10 mouse cellular contexts compared by ENCODE assay signal in genomic region chr19:37025839-37026319, GRCm38 (mm10).
A peak's percentile ranks its signal among the peaks of the same experiment; 100 is the strongest.
DNase-seq lines count a peak whose midpoint lies in the region; ATAC-seq lines count a peak whose summit lies in the region.
"Had no signal": no experiment of that assay in that cellular context is flagged by ENCODE, and none has a peak within 500 bp of the region (broad histone marks: within the 10 kb centered on the region; RNA-seq: fewer than 3 reads in every experiment).

No protein-coding gene starts in this region.

- H3K27me3 ChIP-seq in heart, embryonic 16.5 days (ENCODE audit: control insufficient read depth, insufficient read depth, low read length) = no peaks in the 10 kb centered on the region
- H3K27me3 ChIP-seq in midbrain, embryonic 13.5 days = no peaks in the 10 kb centered on the region
- H3K27me3 ChIP-seq: liver, embryonic 12.5 days had no signal

- no peak overlapping the region for H3K4me3 ChIP-seq in heart, embryonic 16.5 days (ENCODE audit: low read length)
- H3K4me3 ChIP-seq in midbrain, embryonic 13.5 days (replicated peaks) = no peak overlapping the region
- H3K4me3 ChIP-seq: liver, embryonic 12.5 days had no signal

- ATAC-seq in cerebellum, adult (ENCODE audit: insufficient number of reproducible peaks, low FRiP score, low TSS enrichment) = peak; percentile 64
- ATAC-seq in heart, embryonic 16.5 days (replicated peaks; ENCODE audit: extremely low read depth, insufficient read depth, low FRiP score) = peak; percentile 56
- ATAC-seq in midbrain, embryonic 13.5 days = no peak
- ATAC-seq: liver, embryonic 12.5 days had no signal

- no peak for DNase-seq in cerebellum, postnatal 4 days (ENCODE audit: low spot score in 2 of 2)
- DNase-seq in left cerebral cortex, postnatal 14 days (ENCODE audit: low spot score in 2 of 2) = peak; percentile 46 to 50
- DNase-seq in left cerebral cortex, adult 8-10 months (ENCODE audit: low spot score in 2 of 2) = no peak
- peak; percentile 67 to 72 for DNase-seq in cerebellum, adult 18-20 months
- DNase-seq in lung, adult 18-20 months = no peak

- intact Hi-C loops in left cerebral cortex, postnatal 14 days (cut with DNase I) = no loop called here

- H3K9ac ChIP-seq in heart, embryonic 16.5 days (ENCODE audit: low read length) = peak overlapping the region; percentile 38; the same call in 1 of the 2 replicates
- H3K9ac ChIP-seq in midbrain, embryonic 13.5 days (replicated peaks) = no peak overlapping the region
- H3K9ac ChIP-seq: hindbrain, embryonic 14.5 days; liver, embryonic 12.5 days had no signal

- H3K4me2 ChIP-seq in heart, embryonic 16.5 days (ENCODE audit: low read depth, low read length) = no peak overlapping the region
- no peak overlapping the region for H3K4me2 ChIP-seq in midbrain, embryonic 13.5 days (replicated peaks)
- H3K4me2 ChIP-seq: hindbrain, embryonic 14.5 days; liver, embryonic 12.5 days had no signal

- H3K27ac ChIP-seq in heart, embryonic 16.5 days (ENCODE audit: low read length) = peak overlapping the region; percentile 64
- no peak overlapping the region for H3K27ac ChIP-seq in midbrain, embryonic 13.5 days
- H3K27ac ChIP-seq: hindbrain, embryonic 14.5 days; liver, embryonic 12.5 days had no signal

- H3K9me3 ChIP-seq in heart, embryonic 16.5 days (replicated peaks; ENCODE audit: control insufficient read depth, low read length) = no peaks in the 10 kb centered on the region; the same call in 1 of the 2 replicates
- no peaks in the 10 kb centered on the region for H3K9me3 ChIP-seq in midbrain, embryonic 13.5 days
- H3K9me3 ChIP-seq: liver, embryonic 12.5 days had no signal

- WGBS in heart, embryonic 16.5 days = 56% methylated on average over 13 of the region's 13 CpGs
- 81% methylated on average over 13 of the region's 13 CpGs for WGBS in midbrain, embryonic 13.5 days

- H3K4me1 ChIP-seq in heart, embryonic 16.5 days (ENCODE audit: control insufficient read depth, insufficient read depth, low read length) = peaks cover 21% of the 10 kb centered on the region
- H3K4me1 ChIP-seq in midbrain, embryonic 13.5 days (replicated peaks) = 0 out of 2 replicates have a peak, but pooled peaks cover 3% of the 10 kb centered on the region

- no peaks in the 10 kb centered on the region for H3K36me3 ChIP-seq in heart, embryonic 16.5 days (ENCODE audit: control insufficient read depth, insufficient read depth)
- 0 out of 2 replicates have a peak, but pooled peaks cover 7% of the 10 kb centered on the region for H3K36me3 ChIP-seq in midbrain, embryonic 13.5 days
- H3K36me3 ChIP-seq: liver, embryonic 12.5 days had no signal

Comparison
In these comparisons a context has a peak if more than half of its experiments do, and no peak if none do; other contexts are left out.
1. DNase-seq: peak in left cerebral cortex, postnatal 14 days (2 of 2) and cerebellum, adult 18-20 months (2 of 2); none in cerebellum, postnatal 4 days (0 of 2), left cerebral cortex, adult 8-10 months (0 of 2) and lung, adult 18-20 months (0 of 2).